Mouse (Mus musculus): ENCODE data around the gene Dazl. TPM values are rescaled to one million over a fixed set of nuclear protein-coding genes. Genes with fewer than 3 reads are reported as not detected.

Dazl gene
- total and polyA plus RNA-seq, 2 experiments from 2014 or later = 0.42 to 0.48 TPM

GRCm38 (mm10) chr17:50232821-50233220 is 60.6 kb downstream of the Dazl start:
- no peaks in the 10 kb centered on the region for H3K36me3 ChIP-seq (ENCODE audit: insufficient read depth, low read length)
- DNase-seq (ENCODE audit: low spot score) (peak; percentile 59), ATAC-seq (no peak)
- WGBS = 73% methylated on average over 11 of the region's 11 CpGs
- TF ChIP-seq CTCF (IDR thresholded peaks at IDR 0.05; ENCODE audit: low read depth) = no peak
- H3K9me3 ChIP-seq (ENCODE audit: low read length) = no peaks in the 10 kb centered on the region
- H3K9ac ChIP-seq (replicated peaks; ENCODE audit: low read length) = no peak overlapping the region
- no peak overlapping the region for H3K27ac ChIP-seq
- H3K4me3 ChIP-seq (ENCODE audit: low read length) = no peak overlapping the region
- peaks cover 5% of the 10 kb centered on the region; the same call in 1 of the 2 replicates for H3K4me1 ChIP-seq (ENCODE audit: insufficient read depth, low read length)
- no peak overlapping the region for H3K4me2 ChIP-seq (ENCODE audit: low read depth, low read length)
- no peaks in the 10 kb centered on the region for H3K27me3 ChIP-seq (ENCODE audit: insufficient read depth, low read length)

- H3K4me1 ChIP-seq (ENCODE audit: insufficient read depth, low read length) = no peaks in the 10 kb centered on the region
- H3K9me3 ChIP-seq (ENCODE audit: low read length) = no peaks in the 10 kb centered on the region
- no peak for ATAC-seq
- no peaks in the 10 kb centered on the region for H3K36me3 ChIP-seq (ENCODE audit: insufficient read depth, low read length)
- TF ChIP-seq CTCF (IDR thresholded peaks at IDR 0.05; ENCODE audit: low read depth) = no peak
- no peaks in the 10 kb centered on the region for H3K27me3 ChIP-seq (ENCODE audit: insufficient read depth, low read length)
- H3K4me2 ChIP-seq (ENCODE audit: low read depth, low read length) = no peak overlapping the region
- DNase-seq (ENCODE audit: low spot score) = no peak
- H3K4me3 ChIP-seq (ENCODE audit: low read length) = no peak overlapping the region
- H3K9ac ChIP-seq (replicated peaks; ENCODE audit: low read length) = no peak overlapping the region
- 84% methylated on average over 8 of the region's 8 CpGs for WGBS
- H3K27ac ChIP-seq = no peak overlapping the region
These were observed 62.2 kb downstream of the Dazl start for GRCm38 (mm10) chr17:50231206-50231605.

- DNase-seq (ENCODE audit: low spot score) (no peak), ATAC-seq (no peak)
- Histone ChIP-seq H3K4me3 (ENCODE audit: low read length) (no peak overlapping the region), H3K27ac (no peak overlapping the region), H3K27me3 (ENCODE audit: insufficient read depth, low read length) (no peaks in the 10 kb centered on the region), H3K4me2 (ENCODE audit: low read depth, low read length) (no peak overlapping the region), H3K4me1 (ENCODE audit: insufficient read depth, low read length) (no peaks in the 10 kb centered on the region), H3K9ac (replicated peaks; ENCODE audit: low read length) (no peak overlapping the region), H3K36me3 (ENCODE audit: insufficient read depth, low read length) (no peaks in the 10 kb centered on the region), H3K9me3 (ENCODE audit: low read length) (no peaks in the 10 kb centered on the region)
- 73% methylated on average over 4 of the region's 4 CpGs for WGBS
- TF ChIP-seq CTCF (IDR thresholded peaks at IDR 0.05; ENCODE audit: low read depth) = no peak
These were observed 63.9 kb downstream of the Dazl start for GRCm38 (mm10) chr17:50229534-50229933.

Other genes with a start within 250 kb of the Dazl start
- gene Rftn1, start 103.0 kb downstream of the Dazl start, total RNA-seq (2014; rRNA removed) = 39.5 and 44.4 TPM in 2 replicates
- 18.2 and 19.7 TPM in 2 replicates for gene Rftn1, start 103.0 kb downstream of the Dazl start, polyA plus RNA-seq (2015; fragmentation: Nextera tagmentation; extraction: Ambion mirVana)
- gene Plcl2, start 215.8 kb upstream of the Dazl start, total RNA-seq (2014; rRNA removed) = 41.2 and 45.1 TPM in 2 replicates
- gene Plcl2, start 215.8 kb upstream of the Dazl start, polyA plus RNA-seq (2015; fragmentation: Nextera tagmentation; extraction: Ambion mirVana) = 7.9 and 8.3 TPM in 2 replicates